Mouse (Mus musculus) ES-E14 (cell line): ENCODE measurements at regions not wholly inside any gene's neighbourhood (a gene's known extent, or its start where the extent isn't known, plus 50 kb on each side); places are given as distances from the start of the nearest gene placed in this dataset.

Experiments used
- CHD2 ChIP-seq: IDR thresholded peaks from 2 replicates; pipeline ENCODE4 v1.6.1; 2014; ENCODE audit warnings: mild to moderate bottlenecking, low read depth, low read length, inconsistent platforms
- HCFC1 ChIP-seq: IDR thresholded peaks from 2 replicates; pipeline ENCODE4 v1.6.1; 2012; ENCODE audit warnings: low read length, inconsistent platforms, borderline replicate concordance; ENCODE audit not compliant: insufficient read depth
- MAFK ChIP-seq: IDR thresholded peaks from 2 replicates; pipeline ENCODE4 v1.6.1; 2014; ENCODE audit warnings: mild to moderate bottlenecking, low read depth, low read length, inconsistent platforms; ENCODE audit not compliant: insufficient read depth
- ZNF384 ChIP-seq: IDR thresholded peaks from 2 replicates; pipeline ENCODE4 v1.6.1; 2012; ENCODE audit warnings: low read depth, low read length, inconsistent platforms

GRCm38 (mm10) chr16:78199252-78199651 is 102.0 kb upstream of the Cxadr start:
- TF ChIP-seq CHD2: no peak
- no peak for TF ChIP-seq HCFC1
- no peak for TF ChIP-seq ZNF384
- TF ChIP-seq MAFK: no peak
